Mouse (Mus musculus): ENCODE measurements at regions not wholly inside any gene's neighbourhood (a gene's known extent, or its start where the extent isn't known, plus 50 kb on each side); places are given as distances from the start of the nearest gene placed in this dataset.
"Not testable (repeated sequence)": the region's sequence is repeated elsewhere in the genome, so short reads cannot be mapped to it uniquely, and the experiment has no call there.

GRCm38 (mm10) chr6:53233777-53234176 is 53.3 kb upstream of the Creb5 start:
- no peak for DNase-seq (ENCODE audit: low spot score in 2 of 2)

- no peak for DNase-seq (ENCODE audit: low spot score in 2 of 2)
Observed at GRCm38 (mm10) chr6:53232616-53233015, 54.5 kb upstream of the Creb5 start.

GRCm38 (mm10) chr6:53229350-53229749 is 57.7 kb upstream of the Creb5 start:
- DNase-seq (ENCODE audit: low spot score in 2 of 2): no peak

GRCm38 (mm10) chr6:53222104-53222503 is 65.0 kb upstream of the Creb5 start:
- no peak for DNase-seq (ENCODE audit: low spot score in 2 of 2)

- no peak for DNase-seq (ENCODE audit: low spot score in 2 of 2)
Observed at GRCm38 (mm10) chr6:53221668-53222005, 65.4 kb upstream of the Creb5 start.

GRCm38 (mm10) chr6:53220784-53221667 is 66.0 kb upstream of the Creb5 start:
- DNase-seq (ENCODE audit: low spot score in 2 of 2): no peak

- no peak for DNase-seq (ENCODE audit: low spot score in 2 of 2)
Observed at GRCm38 (mm10) chr6:53218871-53219286, 68.2 kb upstream of the Creb5 start.

- peak; percentile 58 to 65 for DNase-seq (ENCODE audit: low spot score in 2 of 2)
Observed at GRCm38 (mm10) chr6:53217234-53218015, 69.6 kb upstream of the Creb5 start.

GRCm38 (mm10) chr6:53216715-53217114 is 70.4 kb upstream of the Creb5 start:
- DNase-seq (ENCODE audit: low spot score in 2 of 2): no peak

GRCm38 (mm10) chr6:53211420-53211819 is 75.7 kb upstream of the Creb5 start:
- no peak for DNase-seq (ENCODE audit: low spot score in 2 of 2)

GRCm38 (mm10) chr6:53209398-53209797 is 77.7 kb upstream of the Creb5 start:
- DNase-seq (ENCODE audit: low spot score in 2 of 2): no peak

- DNase-seq (ENCODE audit: low spot score in 2 of 2): no peak
Observed at GRCm38 (mm10) chr6:53208474-53208873, 78.6 kb upstream of the Creb5 start.

GRCm38 (mm10) chr6:53207781-53208180 is 79.3 kb upstream of the Creb5 start:
- DNase-seq (ENCODE audit: low spot score in 2 of 2): no peak

- DNase-seq (ENCODE audit: low spot score in 2 of 2): no peak
Observed at GRCm38 (mm10) chr6:53207361-53207760, 79.7 kb upstream of the Creb5 start.

- DNase-seq (ENCODE audit: low spot score in 2 of 2): peak in 1 of 2 experiments; percentile 29
Observed at GRCm38 (mm10) chr6:53201281-53201956, 85.7 kb upstream of the Creb5 start.

- no peak for DNase-seq (ENCODE audit: low spot score in 2 of 2)
Observed at GRCm38 (mm10) chr6:53199474-53199873, 87.6 kb upstream of the Creb5 start.

GRCm38 (mm10) chr6:53182131-53182530 is 104.9 kb upstream of the Creb5 start:
- not testable (repeated sequence) for DNase-seq (ENCODE audit: low spot score in 2 of 2)

GRCm38 (mm10) chr6:53164423-53164841 is 96.0 kb upstream of the Jazf1 start:
- DNase-seq (ENCODE audit: low spot score in 2 of 2): peak; percentile 33 to 46

- no peak for DNase-seq (ENCODE audit: low spot score in 2 of 2)
Observed at GRCm38 (mm10) chr6:53163091-53163490, 94.7 kb upstream of the Jazf1 start.

- no peak for DNase-seq (ENCODE audit: low spot score in 2 of 2)
Observed at GRCm38 (mm10) chr6:53161627-53162026, 93.2 kb upstream of the Jazf1 start.

- DNase-seq (ENCODE audit: low spot score in 2 of 2): no peak
Observed at GRCm38 (mm10) chr6:53154621-53155020, 86.2 kb upstream of the Jazf1 start.

GRCm38 (mm10) chr6:53147478-53147877 is 79.0 kb upstream of the Jazf1 start:
- no peak for DNase-seq (ENCODE audit: low spot score in 2 of 2)

Measured in layer of hippocampus, postnatal 10 days (tissue).